In the genomic region with DNA sequence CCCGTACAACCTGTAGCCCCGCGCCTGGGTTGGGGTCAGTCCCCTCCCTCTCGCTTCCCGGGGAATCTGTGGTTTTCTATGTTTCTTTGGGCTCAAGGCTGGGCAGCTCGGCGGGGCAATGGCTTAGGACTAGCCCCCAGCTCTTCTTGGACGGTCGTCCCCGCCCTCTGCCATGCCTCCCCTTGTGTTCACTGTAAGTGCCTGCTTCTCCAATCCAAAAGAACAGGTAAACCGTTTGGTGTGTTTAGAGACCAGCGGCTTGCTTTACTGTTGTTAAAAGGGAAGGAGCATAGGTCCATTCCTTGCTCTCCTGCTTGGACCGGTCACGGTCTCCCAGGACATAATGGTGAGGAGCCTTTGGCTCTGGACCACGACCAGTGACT, we compare ENCODE assay signal across 8 mouse cellular contexts. TPM values are rescaled to one million over a fixed set of nuclear protein-coding genes. Genes with fewer than 3 reads are reported as not detected.
A peak's percentile ranks its signal among the peaks of the same experiment; 100 is the strongest.
DNase-seq lines count a peak whose midpoint lies in the region; ATAC-seq lines count a peak whose summit lies in the region.

No protein-coding gene starts in this region.

- no peak for ATAC-seq in heart, embryonic 16.5 days (replicated peaks; ENCODE audit: extremely low read depth, insufficient read depth, low FRiP score)
- ATAC-seq in limb, embryonic 15.5 days (ENCODE audit: insufficient number of reproducible peaks, low FRiP score, low TSS enrichment, low read depth): 0 out of 2 replicates have a peak, but pooled peaks have one; percentile 33

- H3K27me3 ChIP-seq in heart, embryonic 16.5 days (ENCODE audit: control insufficient read depth, insufficient read depth, low read length): peaks cover 11% of the 10 kb centered on the region; the same call in 1 of the 2 replicates
- H3K27me3 ChIP-seq in limb, embryonic 15.5 days: peaks cover 42% of the 10 kb centered on the region

- peak; percentile 4 for DNase-seq in kidney, adult 11 months
- no peak for DNase-seq in kidney, adult 9 months
- no peak for DNase-seq in gastrocnemius, postnatal 10 days
- DNase-seq in c-Kit-positive CD71-positive TER-119-positive erythroid progenitor cells, embryonic 14.5 days (ENCODE audit: low spot score): no peak
- DNase-seq in ovary, postnatal 10 days (ENCODE audit: low spot score): no peak

- no peaks in the 10 kb centered on the region for H3K9me3 ChIP-seq in heart, embryonic 16.5 days (replicated peaks; ENCODE audit: control insufficient read depth, low read length)
- no peaks in the 10 kb centered on the region for H3K9me3 ChIP-seq in limb, embryonic 15.5 days

- peak overlapping the region; percentile 53 for H3K4me3 ChIP-seq in brown adipose tissue, adult 24 weeks (ENCODE audit: insufficient read depth, low read depth, low read length)
- H3K4me3 ChIP-seq in heart, embryonic 16.5 days (ENCODE audit: low read length): peak overlapping the region; percentile 67
- peak overlapping the region; percentile 56 for H3K4me3 ChIP-seq in limb, embryonic 15.5 days

- no peaks in the 10 kb centered on the region for H3K4me1 ChIP-seq in brown adipose tissue, adult 24 weeks (ENCODE audit: control insufficient read depth, insufficient read depth, insufficient read length, low read length)
- H3K4me1 ChIP-seq in heart, embryonic 16.5 days (ENCODE audit: control insufficient read depth, insufficient read depth, low read length): peaks cover 7% of the 10 kb centered on the region
- peaks cover 20% of the 10 kb centered on the region for H3K4me1 ChIP-seq in limb, embryonic 15.5 days

- H3K4me2 ChIP-seq in heart, embryonic 16.5 days (ENCODE audit: low read depth, low read length): peak overlapping the region; percentile 99
- H3K4me2 ChIP-seq in limb, embryonic 15.5 days: peak overlapping the region; percentile 99

- H3K27ac ChIP-seq in brown adipose tissue, adult 24 weeks (replicated peaks; ENCODE audit: low read depth, low read length): no peak overlapping the region
- no peak overlapping the region for H3K27ac ChIP-seq in heart, embryonic 16.5 days (ENCODE audit: low read length)
- no peak overlapping the region for H3K27ac ChIP-seq in limb, embryonic 15.5 days

- peak overlapping the region; percentile 68 for H3K9ac ChIP-seq in heart, embryonic 16.5 days (ENCODE audit: low read length)
- peak overlapping the region; percentile 35; the same call in 1 of the 2 replicates for H3K9ac ChIP-seq in limb, embryonic 15.5 days

- 6% methylated on average over 15 of the region's 15 CpGs for WGBS in heart, embryonic 16.5 days
- 7% methylated on average over 15 of the region's 15 CpGs for WGBS in limb, embryonic 15.5 days

- no peaks in the 10 kb centered on the region for H3K36me3 ChIP-seq in heart, embryonic 16.5 days (ENCODE audit: control insufficient read depth, insufficient read depth)
- H3K36me3 ChIP-seq in limb, embryonic 15.5 days: no peaks in the 10 kb centered on the region

RNA-seq across cellular contexts. Expression of a gene that starts 1.2 kb away (rescaled TPM):
- not detected in 2 replicates for polyA plus RNA-seq in brown adipose tissue, adult 24 weeks (2012; ENCODE audit: insufficient read depth, insufficient read length, missing spikeins)
- polyA plus RNA-seq in heart, embryonic 16.5 days (2015; fragmentation: Nextera tagmentation; extraction: Ambion mirVana): 3.4 and 3.6 TPM in 2 replicates
- 0.63 TPM in 2 replicates for polyA plus RNA-seq in limb, embryonic 15.5 days (2015; fragmentation: Nextera tagmentation; extraction: Ambion mirVana)
- total RNA-seq in gastrocnemius, postnatal 10 days (2021): under 1 TPM; 0.40 to 0.70 TPM
